Mouse (Mus musculus): Measurements from ENCODE around the gene Fscb. TPM values are rescaled to one million over a fixed set of nuclear protein-coding genes. Genes with fewer than 3 reads are reported as not detected.

Fscb gene
- polyA plus RNA-seq (2012; ENCODE audit: insufficient read depth, insufficient read length, missing spikeins), result not detected in 2 replicates

DNA sequence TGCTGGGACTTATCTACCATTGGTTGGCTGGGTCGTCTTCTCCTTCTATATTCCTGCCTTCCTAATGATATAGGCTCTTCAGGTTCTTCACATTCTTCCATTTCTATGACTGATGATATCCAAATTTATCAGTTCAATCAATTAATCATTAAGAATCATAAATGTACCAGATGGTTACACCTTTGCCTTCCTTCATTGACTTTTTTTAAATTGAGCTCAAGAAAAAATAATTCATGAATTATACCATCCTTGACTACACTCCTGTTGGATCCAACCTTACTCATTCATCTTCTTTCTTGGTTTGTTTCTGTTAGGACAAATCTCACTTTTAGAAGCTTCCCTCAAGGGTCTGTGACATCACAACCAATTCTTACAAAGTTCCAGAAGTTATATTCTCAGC lies at the start of gene Fscb:
Fscb (minus strand) TSS at position 101 of the 400 bp plus-strand sequence.
- H3K27ac ChIP-seq (replicated peaks; ENCODE audit: low read depth, low read length), result no peak within 1 kb of the TSS
- no peak within 1 kb of the TSS for H3K4me3 ChIP-seq (ENCODE audit: insufficient read depth, low read depth, low read length)
- H3K4me1 ChIP-seq (ENCODE audit: control insufficient read depth, insufficient read depth, insufficient read length, low read length), result no peaks in the 10 kb centered on the region

DNA sequence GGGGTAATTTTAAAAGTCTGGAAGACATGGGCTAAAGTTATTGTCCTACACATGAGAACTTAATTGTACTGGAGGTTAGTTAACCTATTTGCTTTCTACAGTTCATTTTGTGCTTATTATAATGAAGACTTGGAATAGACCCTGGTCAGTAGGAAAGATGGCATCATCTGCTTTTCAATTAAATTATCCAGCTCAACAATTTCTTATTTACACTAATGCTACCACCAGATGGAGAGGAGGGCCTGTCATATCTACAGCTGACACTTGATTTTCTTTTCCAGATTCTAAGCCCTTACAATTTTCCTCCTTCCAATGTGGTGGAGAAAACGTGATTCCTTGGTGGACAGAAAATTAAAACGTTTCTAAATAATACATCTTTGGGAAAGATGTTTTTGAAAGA lies 42.3 kb upstream of the Fscb start:
- H3K4me1 ChIP-seq (ENCODE audit: control insufficient read depth, insufficient read depth, insufficient read length, low read length), result no peaks in the 10 kb centered on the region
- no peak overlapping the region for H3K4me3 ChIP-seq (ENCODE audit: insufficient read depth, low read depth, low read length)
- no peak overlapping the region for H3K27ac ChIP-seq (replicated peaks; ENCODE audit: low read depth, low read length)

GRCm38 (mm10) chr12:64513439-64513838 lies 38.9 kb upstream of the Fscb start:
- Histone ChIP-seq H3K4me1 (ENCODE audit: control insufficient read depth, insufficient read depth, insufficient read length, low read length) (no peaks in the 10 kb centered on the region), H3K27ac (replicated peaks; ENCODE audit: low read depth, low read length) (no peak overlapping the region), H3K4me3 (ENCODE audit: insufficient read depth, low read depth, low read length) (no peak overlapping the region)

- Histone ChIP-seq H3K4me3 (ENCODE audit: insufficient read depth, low read depth, low read length) (no peak overlapping the region), H3K4me1 (ENCODE audit: control insufficient read depth, insufficient read depth, insufficient read length, low read length) (no peaks in the 10 kb centered on the region), H3K27ac (replicated peaks; ENCODE audit: low read depth, low read length) (no peak overlapping the region)
These were observed 23.2 kb upstream of the Fscb start for GRCm38 (mm10) chr12:64497706-64498105.

DNA sequence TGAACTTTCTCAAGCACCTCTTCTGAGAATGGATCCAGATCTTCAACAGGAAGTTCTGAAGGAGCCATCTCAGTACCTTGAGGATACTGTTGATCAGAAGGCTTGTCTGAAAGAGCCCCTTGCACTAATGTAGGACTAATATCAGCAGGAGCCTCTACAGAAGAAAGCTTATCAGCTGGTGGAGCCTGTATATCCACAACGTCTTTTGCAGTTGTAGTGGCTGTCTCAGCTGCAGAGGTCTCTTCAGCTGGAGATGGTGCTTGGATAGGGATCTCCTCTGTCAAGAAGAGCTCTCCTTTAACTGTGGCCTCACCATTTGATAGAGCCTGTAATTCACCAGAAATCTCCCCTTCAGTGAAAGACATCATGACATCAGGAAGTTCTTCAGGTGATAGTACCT lies 875 bp downstream of the Fscb start:
- H3K27ac ChIP-seq (replicated peaks; ENCODE audit: low read depth, low read length), result no peak overlapping the region
- H3K4me3 ChIP-seq (ENCODE audit: insufficient read depth, low read depth, low read length), result no peak overlapping the region
- H3K4me1 ChIP-seq (ENCODE audit: control insufficient read depth, insufficient read depth, insufficient read length, low read length), result no peaks in the 10 kb centered on the region

GRCm38 (mm10) chr12:64473136-64473535 lies 1.4 kb downstream of the Fscb start:
- Histone ChIP-seq H3K27ac (replicated peaks; ENCODE audit: low read depth, low read length) (no peak overlapping the region), H3K4me1 (ENCODE audit: control insufficient read depth, insufficient read depth, insufficient read length, low read length) (no peaks in the 10 kb centered on the region), H3K4me3 (ENCODE audit: insufficient read depth, low read depth, low read length) (no peak overlapping the region)

- no peak overlapping the region for H3K4me3 ChIP-seq (ENCODE audit: insufficient read depth, low read depth, low read length)
- no peaks in the 10 kb centered on the region for H3K4me1 ChIP-seq (ENCODE audit: control insufficient read depth, insufficient read depth, insufficient read length, low read length)
- no peak overlapping the region for H3K27ac ChIP-seq (replicated peaks; ENCODE audit: low read depth, low read length)
These were observed 19.3 kb downstream of the Fscb start for GRCm38 (mm10) chr12:64455228-64455627.

- H3K4me1 ChIP-seq (ENCODE audit: control insufficient read depth, insufficient read depth, insufficient read length, low read length), result no peaks in the 10 kb centered on the region
- no peak overlapping the region for H3K4me3 ChIP-seq (ENCODE audit: insufficient read depth, low read depth, low read length)
- H3K27ac ChIP-seq (replicated peaks; ENCODE audit: low read depth, low read length), result no peak overlapping the region
These were observed 24.6 kb downstream of the Fscb start for GRCm38 (mm10) chr12:64449911-64450310.

- no peak overlapping the region for H3K27ac ChIP-seq (replicated peaks; ENCODE audit: low read depth, low read length)
- H3K4me1 ChIP-seq (ENCODE audit: control insufficient read depth, insufficient read depth, insufficient read length, low read length), result no peaks in the 10 kb centered on the region
- H3K4me3 ChIP-seq (ENCODE audit: insufficient read depth, low read depth, low read length), result no peak overlapping the region
These were observed 37.8 kb downstream of the Fscb start for GRCm38 (mm10) chr12:64436675-64437074.

Data from brown adipose tissue, adult 24 weeks (tissue).